Mouse (Mus musculus) c-Kit-positive CD71-positive TER-119-positive erythroid progenitor cells, embryonic 14.5 days (primary cell): ENCODE data around the gene Uap1.
"Not testable (repeated sequence)": the region's sequence is repeated elsewhere in the genome, so short reads cannot be mapped to it uniquely, and the experiment has no call there.

Source experiments
- DNase-seq: peaks from one replicate; pipeline ENCODE4 v3.0.0-alpha.2; 2013; ENCODE audit warnings: low spot score

Gene Uap1

DNA sequence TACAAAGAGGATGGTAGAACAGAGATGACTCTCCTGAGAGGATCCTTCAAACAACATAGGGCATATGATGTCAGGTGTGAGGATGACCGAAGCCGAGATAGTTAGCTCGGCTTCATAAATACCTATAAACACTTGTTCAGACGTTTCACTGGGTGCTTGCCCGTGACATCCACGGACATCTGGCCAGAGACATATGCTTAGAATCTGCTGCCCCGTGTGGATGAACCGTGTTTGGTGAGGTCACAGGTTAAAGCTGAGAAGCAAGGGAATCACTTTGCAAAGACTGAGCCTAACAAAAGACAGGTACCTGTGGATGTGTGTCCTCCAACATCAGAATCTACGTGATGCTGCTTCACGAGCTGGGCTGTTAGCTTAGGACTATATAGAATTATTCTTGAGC, 62.5 kb downstream of the Uap1 start:
- DNase-seq: no peak

GRCm38 (mm10) chr1:170111651-170112226, 63.0 kb downstream of the Uap1 start:
- no peak for DNase-seq

DNA sequence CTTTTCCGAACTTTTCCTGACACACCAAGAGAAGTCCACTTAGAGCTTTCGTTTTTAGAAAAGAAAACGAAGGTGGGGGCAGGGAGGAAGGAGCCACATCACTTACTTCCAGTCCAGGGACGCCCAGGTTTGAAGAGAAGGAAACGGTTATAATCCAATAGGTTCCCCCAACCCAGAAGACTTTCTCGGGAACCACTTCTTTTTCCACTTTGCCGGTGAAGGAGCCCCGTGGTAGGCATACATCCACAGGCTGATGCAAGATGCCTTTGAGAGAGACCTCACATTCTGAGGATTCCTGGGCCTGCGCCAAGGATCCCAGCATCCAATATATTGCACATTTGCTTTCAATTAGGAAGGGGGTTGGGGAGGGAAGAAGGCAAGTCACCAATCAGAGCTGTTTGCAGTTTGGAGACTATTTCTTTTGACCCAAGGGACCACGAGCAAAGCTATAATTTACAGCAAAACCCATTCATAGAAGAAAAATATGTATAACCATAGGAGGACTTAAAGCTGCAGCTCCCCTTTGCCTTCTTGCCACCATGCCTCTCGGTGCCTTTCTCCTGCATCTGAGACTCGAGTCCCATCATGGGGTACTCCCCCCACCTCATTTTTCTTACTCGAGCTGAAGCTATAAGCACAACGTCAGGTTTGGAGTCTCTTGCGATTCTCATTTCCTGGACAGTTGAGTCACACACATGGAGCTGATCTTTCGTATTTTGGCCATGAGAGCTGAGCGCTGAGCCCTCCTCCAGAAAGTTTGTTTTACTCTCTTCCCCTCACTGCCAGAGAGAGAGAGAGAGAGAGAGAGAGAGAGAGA, 64.0 kb downstream of the Uap1 start, which contains the start of gene Ddr2:
TSS of gene Ddr2 (minus strand) at position 247 of the 817 bp plus-strand sequence.
- DNase-seq: no peak

- no peak for DNase-seq
Observed at GRCm38 (mm10) chr1:170109776-170110515, 64.8 kb downstream of the Uap1 start.

- DNase-seq: not testable (repeated sequence)
Observed at GRCm38 (mm10) chr1:170102814-170103213, 71.9 kb downstream of the Uap1 start.
